Mouse (Mus musculus) liver, embryonic 14.5 days (tissue): Measurements from ENCODE around the gene Aldh1b1.

Source experiments
- CTCF ChIP-seq: IDR thresholded peaks from 2 replicates; pipeline ENCODE4 v1.5.1; 2016; ENCODE audit warnings: antibody characterized with exemption, low read depth, control low read depth
- EP300 ChIP-seq: IDR thresholded peaks from 2 replicates; pipeline ENCODE4 v1.6.1; 2016; ENCODE audit warnings: antibody characterized with exemption, low read depth

GRCm38 (mm10) chr4:45771173-45771572 is 27.6 kb upstream of the Aldh1b1 start:
- TF ChIP-seq CTCF (no peak), EP300 (no peak)
